Mouse (Mus musculus): Measurements from ENCODE around the gene Rgs3. TPM values are rescaled to one million over a fixed set of nuclear protein-coding genes. Genes with fewer than 3 reads are reported as not detected.

The Rgs3 gene
- polyA plus RNA-seq, 1 experiment, result 17.2 TPM

GRCm38 (mm10) chr4:62726282-62726937 lies 166.8 kb downstream of the Rgs3 start:
- Histone ChIP-seq H3K4me3 (ENCODE audit: insufficient read depth, low read length) (no peak overlapping the region), H3K27ac (ENCODE audit: insufficient read depth, low read depth, low read length) (no peak overlapping the region)

GRCm38 (mm10) chr4:62727541-62728303 lies 168.1 kb downstream of the Rgs3 start:
- H3K27ac ChIP-seq (ENCODE audit: insufficient read depth, low read depth, low read length), result peak overlapping the region; percentile 1; the same call in 1 of the 2 replicates
- H3K4me3 ChIP-seq (ENCODE audit: insufficient read depth, low read length), result no peak overlapping the region
- TF ChIP-seq POLR2A (IDR thresholded peaks at IDR 0.05; ENCODE audit: borderline replicate concordance, low read depth, low read length) (no peak), CTCF (IDR thresholded peaks at IDR 0.05; ENCODE audit: low read depth, low read length) (no peak)

More at GRCm38 (mm10) chr4:62726282-62726937, 166.8 kb downstream of the Rgs3 start:
- peaks cover 32% of the 10 kb centered on the region for H3K4me1 ChIP-seq (ENCODE audit: control insufficient read depth, insufficient read depth, low read length)
- TF ChIP-seq POLR2A (IDR thresholded peaks at IDR 0.05; ENCODE audit: borderline replicate concordance, low read depth, low read length) (no peak), CTCF (IDR thresholded peaks at IDR 0.05; ENCODE audit: low read depth, low read length) (no peak)

GRCm38 (mm10) chr4:62728471-62728870 lies 168.8 kb downstream of the Rgs3 start:
- no peak for TF ChIP-seq POLR2A (IDR thresholded peaks at IDR 0.05; ENCODE audit: borderline replicate concordance, low read depth, low read length)
- TF ChIP-seq CTCF (IDR thresholded peaks at IDR 0.05; ENCODE audit: low read depth, low read length), result no peak
- peaks cover 51% of the 10 kb centered on the region for H3K4me1 ChIP-seq (ENCODE audit: control insufficient read depth, insufficient read depth, low read length)
- no peak overlapping the region for H3K4me3 ChIP-seq (ENCODE audit: insufficient read depth, low read length)
- peak overlapping the region; percentile 97 for H3K27ac ChIP-seq (ENCODE audit: insufficient read depth, low read depth, low read length)

More at GRCm38 (mm10) chr4:62727541-62728303, 168.1 kb downstream of the Rgs3 start:
- peaks cover 45% of the 10 kb centered on the region for H3K4me1 ChIP-seq (ENCODE audit: control insufficient read depth, insufficient read depth, low read length)

GRCm38 (mm10) chr4:62729191-62729590 lies 169.5 kb downstream of the Rgs3 start:
- Histone ChIP-seq H3K4me3 (ENCODE audit: insufficient read depth, low read length) (no peak overlapping the region), H3K27ac (ENCODE audit: insufficient read depth, low read depth, low read length) (peak overlapping the region; percentile 97), H3K4me1 (ENCODE audit: control insufficient read depth, insufficient read depth, low read length) (peaks cover 53% of the 10 kb centered on the region)
- TF ChIP-seq CTCF (IDR thresholded peaks at IDR 0.05; ENCODE audit: low read depth, low read length) (no peak), POLR2A (IDR thresholded peaks at IDR 0.05; ENCODE audit: borderline replicate concordance, low read depth, low read length) (no peak)

- peak overlapping the region; percentile 14; the same call in 1 of the 2 replicates for H3K4me3 ChIP-seq (ENCODE audit: insufficient read depth, low read length)
- H3K27ac ChIP-seq (ENCODE audit: insufficient read depth, low read depth, low read length), result peak overlapping the region; percentile 97
- peaks cover 53% of the 10 kb centered on the region for H3K4me1 ChIP-seq (ENCODE audit: control insufficient read depth, insufficient read depth, low read length)
- TF ChIP-seq POLR2A (IDR thresholded peaks at IDR 0.05; ENCODE audit: borderline replicate concordance, low read depth, low read length) (no peak), CTCF (IDR thresholded peaks at IDR 0.05; ENCODE audit: low read depth, low read length) (no peak)
Observed at GRCm38 (mm10) chr4:62729941-62730340, 170.3 kb downstream of the Rgs3 start.

GRCm38 (mm10) chr4:62730861-62731260 lies 171.2 kb downstream of the Rgs3 start:
- Histone ChIP-seq H3K4me1 (ENCODE audit: control insufficient read depth, insufficient read depth, low read length) (peaks cover 61% of the 10 kb centered on the region), H3K4me3 (ENCODE audit: insufficient read depth, low read length) (no peak overlapping the region), H3K27ac (ENCODE audit: insufficient read depth, low read depth, low read length) (no peak overlapping the region)
- no peak for TF ChIP-seq POLR2A (IDR thresholded peaks at IDR 0.05; ENCODE audit: borderline replicate concordance, low read depth, low read length)
- no peak for TF ChIP-seq CTCF (IDR thresholded peaks at IDR 0.05; ENCODE audit: low read depth, low read length)

- Histone ChIP-seq H3K4me3 (ENCODE audit: insufficient read depth, low read length) (no peak overlapping the region), H3K27ac (ENCODE audit: insufficient read depth, low read depth, low read length) (no peak overlapping the region), H3K4me1 (ENCODE audit: control insufficient read depth, insufficient read depth, low read length) (peaks cover 68% of the 10 kb centered on the region)
- no peak for TF ChIP-seq CTCF (IDR thresholded peaks at IDR 0.05; ENCODE audit: low read depth, low read length)
- no peak for TF ChIP-seq POLR2A (IDR thresholded peaks at IDR 0.05; ENCODE audit: borderline replicate concordance, low read depth, low read length)
Observed at GRCm38 (mm10) chr4:62731531-62732063, 171.9 kb downstream of the Rgs3 start.

- peaks cover 73% of the 10 kb centered on the region for H3K4me1 ChIP-seq (ENCODE audit: control insufficient read depth, insufficient read depth, low read length)
- H3K27ac ChIP-seq (ENCODE audit: insufficient read depth, low read depth, low read length), result no peak overlapping the region
- no peak overlapping the region for H3K4me3 ChIP-seq (ENCODE audit: insufficient read depth, low read length)
- TF ChIP-seq POLR2A (IDR thresholded peaks at IDR 0.05; ENCODE audit: borderline replicate concordance, low read depth, low read length) (no peak), CTCF (IDR thresholded peaks at IDR 0.05; ENCODE audit: low read depth, low read length) (no peak)
Observed at GRCm38 (mm10) chr4:62732096-62732495, 172.4 kb downstream of the Rgs3 start.

- H3K4me1 ChIP-seq (ENCODE audit: control insufficient read depth, insufficient read depth, low read length), result peaks cover 80% of the 10 kb centered on the region
- no peak overlapping the region for H3K4me3 ChIP-seq (ENCODE audit: insufficient read depth, low read length)
- no peak overlapping the region for H3K27ac ChIP-seq (ENCODE audit: insufficient read depth, low read depth, low read length)
- no peak for TF ChIP-seq CTCF (IDR thresholded peaks at IDR 0.05; ENCODE audit: low read depth, low read length)
- no peak for TF ChIP-seq POLR2A (IDR thresholded peaks at IDR 0.05; ENCODE audit: borderline replicate concordance, low read depth, low read length)
Observed at GRCm38 (mm10) chr4:62732840-62733239, 173.2 kb downstream of the Rgs3 start.

GRCm38 (mm10) chr4:62733938-62734337 lies 174.3 kb downstream of the Rgs3 start:
- Histone ChIP-seq H3K4me1 (ENCODE audit: control insufficient read depth, insufficient read depth, low read length) (peaks cover 75% of the 10 kb centered on the region), H3K4me3 (ENCODE audit: insufficient read depth, low read length) (no peak overlapping the region), H3K27ac (ENCODE audit: insufficient read depth, low read depth, low read length) (no peak overlapping the region)
- no peak for TF ChIP-seq POLR2A (IDR thresholded peaks at IDR 0.05; ENCODE audit: borderline replicate concordance, low read depth, low read length)
- TF ChIP-seq CTCF (IDR thresholded peaks at IDR 0.05; ENCODE audit: low read depth, low read length), result no peak
